Mouse (Mus musculus): ENCODE measurements around the gene Gprasp1. TPM values are rescaled to one million over a fixed set of nuclear protein-coding genes. Genes with fewer than 3 reads are reported as not detected.
"Not testable (repeated sequence)": the region's sequence is repeated elsewhere in the genome, so short reads cannot be mapped to it uniquely, and the experiment has no call there.

Gene Gprasp1
- total and polyA plus RNA-seq, 2 experiments = 4.9 to 8.8 TPM

GRCm38 (mm10) chrX:135768565-135768964 is 26.0 kb downstream of the Gprasp1 start:
- no peak overlapping the region for H3K27ac ChIP-seq (replicated peaks; ENCODE audit: insufficient read depth, low read depth, low read length)
- H3K4me3 ChIP-seq (ENCODE audit: insufficient read depth, low read depth, low read length) = no peak overlapping the region
- H3K79me2 ChIP-seq (ENCODE audit: control insufficient read depth, insufficient read depth, low read length) = no peaks in the 10 kb centered on the region
- H3K9ac ChIP-seq (ENCODE audit: low read depth, low read length) = no peak overlapping the region
- no peak for TF ChIP-seq POLR2A (IDR thresholded peaks at IDR 0.05; ENCODE audit: extremely low read depth, insufficient read depth, low read length)
- no peak for TF ChIP-seq CTCF (IDR thresholded peaks at IDR 0.05; ENCODE audit: low read depth, low read length)
- no peaks in the 10 kb centered on the region for H3K4me1 ChIP-seq (ENCODE audit: control insufficient read depth, insufficient read depth, low read length)
- no peaks in the 10 kb centered on the region; the same call in 1 of the 2 replicates for H3K36me3 ChIP-seq (ENCODE audit: control insufficient read depth, insufficient read depth, low read length)
- DNase-seq (ENCODE audit: extremely low read depth, low read depth, low spot score) = no peak
- WGBS = 73% methylated on average over 2 of the region's 2 CpGs
- H3K27me3 ChIP-seq (ENCODE audit: control insufficient read depth, insufficient read depth, low read length) = no peaks in the 10 kb centered on the region

GRCm38 (mm10) chrX:135791536-135791935 is 49.0 kb downstream of the Gprasp1 start:
- H3K27ac ChIP-seq (replicated peaks; ENCODE audit: insufficient read depth, low read depth, low read length) = no peak overlapping the region
- H3K4me3 ChIP-seq (ENCODE audit: insufficient read depth, low read depth, low read length) = no peak overlapping the region
- DNase-seq (ENCODE audit: extremely low read depth, low read depth, low spot score) = no peak
- no peaks in the 10 kb centered on the region for H3K27me3 ChIP-seq (ENCODE audit: control insufficient read depth, insufficient read depth, low read length)
- TF ChIP-seq POLR2A (IDR thresholded peaks at IDR 0.05; ENCODE audit: extremely low read depth, insufficient read depth, low read length) (no peak), CTCF (IDR thresholded peaks at IDR 0.05; ENCODE audit: low read depth, low read length) (no peak)
- H3K9ac ChIP-seq (ENCODE audit: low read depth, low read length) = no peak overlapping the region
- no peaks in the 10 kb centered on the region for H3K4me1 ChIP-seq (ENCODE audit: control insufficient read depth, insufficient read depth, low read length)
- no peaks in the 10 kb centered on the region for H3K79me2 ChIP-seq (ENCODE audit: control insufficient read depth, insufficient read depth, low read length)
- H3K36me3 ChIP-seq (ENCODE audit: control insufficient read depth, insufficient read depth, low read length) = no peaks in the 10 kb centered on the region

GRCm38 (mm10) chrX:135792326-135792725 is 49.8 kb downstream of the Gprasp1 start:
- no peaks in the 10 kb centered on the region for H3K27me3 ChIP-seq (ENCODE audit: control insufficient read depth, insufficient read depth, low read length)
- H3K4me3 ChIP-seq (ENCODE audit: insufficient read depth, low read depth, low read length) = no peak overlapping the region
- no peak for TF ChIP-seq POLR2A (IDR thresholded peaks at IDR 0.05; ENCODE audit: extremely low read depth, insufficient read depth, low read length)
- no peak for TF ChIP-seq CTCF (IDR thresholded peaks at IDR 0.05; ENCODE audit: low read depth, low read length)
- H3K4me1 ChIP-seq (ENCODE audit: control insufficient read depth, insufficient read depth, low read length) = no peaks in the 10 kb centered on the region
- no peaks in the 10 kb centered on the region for H3K79me2 ChIP-seq (ENCODE audit: control insufficient read depth, insufficient read depth, low read length)
- no peak for DNase-seq (ENCODE audit: extremely low read depth, low read depth, low spot score)
- no peaks in the 10 kb centered on the region for H3K36me3 ChIP-seq (ENCODE audit: control insufficient read depth, insufficient read depth, low read length)
- no peak overlapping the region for H3K9ac ChIP-seq (ENCODE audit: low read depth, low read length)
- WGBS = 94% methylated on average over 6 of the region's 6 CpGs
- H3K27ac ChIP-seq (replicated peaks; ENCODE audit: insufficient read depth, low read depth, low read length) = no peak overlapping the region

GRCm38 (mm10) chrX:135795591-135796304 is 53.2 kb downstream of the Gprasp1 start:
- not testable (repeated sequence) for H3K36me3 ChIP-seq (ENCODE audit: control insufficient read depth, insufficient read depth, low read length); H3K79me2 ChIP-seq (ENCODE audit: control insufficient read depth, insufficient read depth, low read length); H3K27ac ChIP-seq (replicated peaks; ENCODE audit: insufficient read depth, low read depth, low read length); H3K9ac ChIP-seq (ENCODE audit: low read depth, low read length); H3K27me3 ChIP-seq (ENCODE audit: control insufficient read depth, insufficient read depth, low read length); DNase-seq (ENCODE audit: extremely low read depth, low read depth, low spot score); H3K4me1 ChIP-seq (ENCODE audit: control insufficient read depth, insufficient read depth, low read length)
- WGBS = 4% methylated on average over 22 of the region's 27 CpGs
- peak overlapping the region; percentile 40; the same call in 1 of the 2 replicates for H3K4me3 ChIP-seq (ENCODE audit: insufficient read depth, low read depth, low read length)

- H3K9ac ChIP-seq (ENCODE audit: low read depth, low read length); H3K79me2 ChIP-seq (ENCODE audit: control insufficient read depth, insufficient read depth, low read length); DNase-seq (ENCODE audit: extremely low read depth, low read depth, low spot score); H3K27me3 ChIP-seq (ENCODE audit: control insufficient read depth, insufficient read depth, low read length); H3K4me1 ChIP-seq (ENCODE audit: control insufficient read depth, insufficient read depth, low read length); H3K27ac ChIP-seq (replicated peaks; ENCODE audit: insufficient read depth, low read depth, low read length); H3K36me3 ChIP-seq (ENCODE audit: control insufficient read depth, insufficient read depth, low read length): not testable (repeated sequence)
- H3K4me3 ChIP-seq (ENCODE audit: insufficient read depth, low read depth, low read length) = peak overlapping the region; percentile 50; the same call in 1 of the 2 replicates
- 2% methylated on average over 26 of the region's 26 CpGs for WGBS
These were observed 54.0 kb downstream of the Gprasp1 start for GRCm38 (mm10) chrX:135796305-135797211.

GRCm38 (mm10) chrX:135797212-135797644 is 54.7 kb downstream of the Gprasp1 start, which contains the start of gene Bhlhb9:
Gene Bhlhb9 (plus strand): TSS chrX:135797594.
- H3K4me3 ChIP-seq (ENCODE audit: insufficient read depth, low read depth, low read length) = peak within 1 kb of the TSS; percentile 50; the same call in 1 of the 2 replicates
- peak; percentile 25 for DNase-seq (ENCODE audit: extremely low read depth, low read depth, low spot score)
- not testable (repeated sequence) for H3K27ac ChIP-seq (replicated peaks; ENCODE audit: insufficient read depth, low read depth, low read length); H3K27me3 ChIP-seq (ENCODE audit: control insufficient read depth, insufficient read depth, low read length); H3K79me2 ChIP-seq (ENCODE audit: control insufficient read depth, insufficient read depth, low read length); H3K4me1 ChIP-seq (ENCODE audit: control insufficient read depth, insufficient read depth, low read length); H3K9ac ChIP-seq (ENCODE audit: low read depth, low read length); H3K36me3 ChIP-seq (ENCODE audit: control insufficient read depth, insufficient read depth, low read length)
- TF ChIP-seq CTCF (IDR thresholded peaks at IDR 0.05; ENCODE audit: low read depth, low read length) = peak; percentile 5; the same call in 1 of the 2 replicates
- 3% methylated on average over 2 of the region's 5 CpGs for WGBS
